Mouse (Mus musculus): ENCODE measurements around the gene AI837181.
A peak's percentile ranks its signal among the peaks of the same experiment; 100 is the strongest.

The AI837181 gene

GRCm38 (mm10) chr19:5447515-5448353 is 22.8 kb downstream of the AI837181 start, which contains the start of gene Fosl1:
TSS of gene Fosl1 (plus strand) at chr19:5447547.
- DNase-seq (ENCODE audit: low spot score): peak; percentile 70

- no peak for DNase-seq (ENCODE audit: low spot score)
These were observed 23.6 kb downstream of the AI837181 start for GRCm38 (mm10) chr19:5448354-5449150.

- no peak for DNase-seq (ENCODE audit: low spot score)
These were observed 24.7 kb downstream of the AI837181 start for GRCm38 (mm10) chr19:5449673-5450072.

GRCm38 (mm10) chr19:5451766-5452165 is 26.8 kb downstream of the AI837181 start:
- DNase-seq (ENCODE audit: low spot score): no peak

DNA sequence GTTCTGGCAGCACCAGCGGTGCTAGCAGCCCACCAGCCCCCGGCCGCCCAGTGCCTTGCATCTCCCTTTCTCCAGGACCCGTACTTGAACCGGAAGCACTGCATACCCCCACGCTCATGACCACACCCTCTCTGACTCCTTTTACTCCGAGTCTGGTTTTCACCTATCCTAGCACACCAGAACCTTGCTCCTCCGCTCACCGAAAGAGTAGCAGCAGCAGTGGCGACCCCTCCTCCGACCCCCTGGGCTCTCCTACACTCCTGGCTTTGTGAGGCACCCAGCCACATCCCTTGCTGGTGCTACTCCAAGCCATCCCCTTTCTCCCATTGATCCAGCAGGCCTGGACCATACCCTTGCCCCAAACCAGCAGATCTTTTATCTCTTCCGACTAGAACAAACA is 30.1 kb downstream of the AI837181 start:
- no peak for DNase-seq (ENCODE audit: low spot score)

- DNase-seq (ENCODE audit: low spot score): no peak
These were observed 30.6 kb downstream of the AI837181 start for GRCm38 (mm10) chr19:5455568-5455967.

DNA sequence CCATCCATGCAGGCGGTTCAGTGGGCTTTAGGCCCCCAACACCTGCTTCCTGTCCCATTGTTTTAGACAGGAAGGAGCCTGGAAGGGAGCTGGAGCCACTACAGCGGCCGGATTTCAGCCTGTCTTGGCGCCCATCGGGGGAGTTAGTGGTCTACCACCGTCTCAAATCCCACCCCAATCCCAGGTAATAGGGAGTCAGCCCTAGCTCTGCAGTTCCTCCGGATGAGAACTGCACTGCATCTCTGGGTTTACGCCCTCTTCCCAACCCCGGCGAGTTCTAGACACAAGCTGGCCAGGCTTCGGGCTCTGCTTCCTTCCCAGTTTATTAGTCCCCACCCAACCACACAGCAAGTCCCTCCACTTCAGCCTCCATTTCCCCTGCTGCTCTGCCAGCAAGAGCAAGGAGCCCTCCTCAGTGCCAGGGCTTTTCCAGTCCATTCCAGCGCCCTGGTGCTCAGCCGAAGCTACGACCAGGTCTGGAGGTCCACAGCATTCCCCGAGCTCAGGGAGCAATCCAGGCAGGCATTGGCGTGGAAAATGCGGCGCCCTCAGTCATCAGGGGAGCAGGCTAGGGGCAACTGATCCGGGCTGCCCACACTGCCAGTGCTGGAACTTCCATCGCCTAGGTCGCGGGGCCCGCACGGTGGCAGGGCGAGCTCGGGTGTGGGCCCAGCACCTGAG is 31.4 kb downstream of the AI837181 start:
- no peak for DNase-seq (ENCODE audit: low spot score)

DNA sequence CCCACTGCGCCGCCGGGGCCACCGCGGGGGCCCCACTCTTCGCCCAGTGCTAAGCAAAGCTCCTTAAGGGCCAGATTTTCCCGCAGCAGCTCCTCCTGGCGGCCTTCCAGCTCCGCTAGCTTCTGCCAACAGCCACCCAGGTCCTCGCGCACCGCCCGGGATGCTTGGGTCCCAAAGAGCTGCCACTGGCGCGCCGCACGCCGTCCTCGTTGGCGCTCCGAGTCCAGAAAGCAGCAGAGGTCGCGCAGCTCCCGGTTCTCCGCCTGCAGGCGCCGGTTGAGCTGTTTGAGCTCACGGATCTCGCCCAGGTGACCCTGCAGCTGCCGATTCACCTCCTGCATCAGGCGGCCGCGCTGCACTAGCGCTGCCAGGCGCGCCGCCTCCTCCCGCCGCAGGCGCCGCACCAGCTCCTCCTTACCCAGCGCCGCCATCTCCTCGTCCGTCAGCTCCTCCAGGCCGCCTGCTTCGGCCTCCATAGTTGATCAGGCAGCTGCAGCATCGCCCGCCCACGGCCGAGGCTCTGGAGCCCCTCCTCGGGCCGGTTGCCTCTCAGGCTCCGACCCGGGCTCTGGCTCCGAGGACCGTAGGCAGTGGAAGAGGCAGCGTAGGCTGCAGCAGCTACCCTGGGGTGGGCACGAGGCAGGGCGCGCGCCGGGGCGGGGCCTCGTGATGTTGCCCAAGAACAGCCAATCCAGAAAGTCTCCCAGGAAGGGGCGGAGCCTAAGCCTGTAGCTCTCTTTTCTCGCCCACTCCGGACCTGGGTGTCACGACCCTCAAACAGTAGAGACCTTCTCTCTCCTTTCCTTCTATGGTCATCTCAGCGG is 32.2 kb downstream of the AI837181 start:
- peak; percentile 98 for DNase-seq (ENCODE audit: low spot score)

DNA sequence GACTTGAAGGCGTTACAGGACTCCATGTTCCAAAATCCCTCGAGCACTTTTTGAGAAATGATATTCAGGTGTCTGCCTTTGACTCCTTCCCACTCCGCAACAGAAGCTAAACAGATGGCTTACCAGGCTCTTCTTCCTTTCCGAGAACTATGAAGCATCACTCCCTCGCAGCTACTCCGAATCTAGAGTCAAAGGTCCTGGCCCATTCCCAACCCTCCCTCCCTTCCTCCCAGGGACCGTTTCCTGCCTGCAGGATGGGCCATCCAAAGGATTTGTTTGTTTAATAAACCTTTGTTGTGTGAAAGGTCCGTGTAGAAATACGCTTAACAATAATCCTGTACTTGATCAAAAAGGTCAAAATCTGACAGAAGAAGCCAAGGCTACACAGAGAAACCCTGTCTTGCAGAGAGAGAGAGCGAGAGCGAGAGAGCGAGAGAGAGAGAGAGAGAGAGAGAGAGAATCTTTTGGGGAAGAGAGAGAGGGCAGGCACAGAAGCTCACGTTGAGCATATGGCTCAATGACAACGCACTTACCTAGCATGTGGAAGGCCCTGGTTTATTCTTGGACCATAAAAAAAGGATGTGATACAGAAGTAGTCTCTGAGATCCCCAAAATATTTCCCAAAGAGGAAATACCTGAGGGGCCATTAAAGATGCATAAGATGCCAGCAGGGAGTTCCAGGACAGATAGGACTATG is 33.0 kb downstream of the AI837181 start, which contains the start of gene Ccdc85b:
TSS of gene Ccdc85b (minus strand) at position 149 of the 697 bp plus-strand sequence.
- DNase-seq (ENCODE audit: low spot score): no peak

DNA sequence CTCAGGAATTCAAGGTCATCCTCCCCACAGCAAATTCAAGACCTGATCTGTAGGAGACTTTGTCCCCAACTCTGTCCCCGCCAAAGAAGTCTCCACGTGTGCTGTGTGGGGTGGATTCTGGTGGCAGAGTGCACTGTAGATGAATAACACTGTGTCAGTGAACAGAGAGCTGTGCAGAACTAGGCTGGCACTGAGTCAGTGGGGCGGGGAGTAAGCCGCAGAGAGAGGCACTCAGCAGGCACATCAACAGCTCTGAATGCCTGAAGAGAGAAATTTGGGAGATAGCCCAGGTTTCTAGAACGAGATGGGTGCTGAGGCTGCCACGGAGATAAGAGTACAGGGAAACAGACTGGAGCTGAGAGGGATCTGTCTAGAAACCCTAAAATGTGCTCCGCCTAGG is 34.1 kb downstream of the AI837181 start:
- peak; percentile 61 for DNase-seq (ENCODE audit: low spot score)

DNA sequence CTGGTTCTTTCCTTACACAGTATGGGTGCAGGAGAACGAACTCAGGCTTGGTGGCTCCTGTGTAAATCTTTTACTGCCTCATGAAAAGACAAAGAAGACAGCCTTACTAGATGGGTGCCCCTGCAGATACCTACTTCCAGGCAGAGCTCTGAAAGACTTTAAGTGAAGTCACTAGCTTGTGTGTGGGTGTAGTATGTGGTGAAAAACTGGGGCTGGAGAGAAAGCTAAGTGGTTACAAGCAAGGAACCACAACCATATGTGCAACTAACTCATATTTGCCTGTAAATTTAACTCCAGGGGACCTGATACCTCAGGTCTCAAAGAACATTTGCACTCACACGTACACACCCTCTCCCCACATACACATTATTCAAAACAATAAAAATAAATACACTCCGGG is 35.0 kb downstream of the AI837181 start:
- DNase-seq (ENCODE audit: low spot score): no peak

- peak; percentile 86 for DNase-seq (ENCODE audit: low spot score)
These were observed 35.5 kb downstream of the AI837181 start, which contains the start of gene Fibp for GRCm38 (mm10) chr19:5460465-5460911. TSS of gene Fibp (plus strand) at chr19:5460615.

GRCm38 (mm10) chr19:5461411-5461810 is 36.5 kb downstream of the AI837181 start:
- no peak for DNase-seq (ENCODE audit: low spot score)

DNA sequence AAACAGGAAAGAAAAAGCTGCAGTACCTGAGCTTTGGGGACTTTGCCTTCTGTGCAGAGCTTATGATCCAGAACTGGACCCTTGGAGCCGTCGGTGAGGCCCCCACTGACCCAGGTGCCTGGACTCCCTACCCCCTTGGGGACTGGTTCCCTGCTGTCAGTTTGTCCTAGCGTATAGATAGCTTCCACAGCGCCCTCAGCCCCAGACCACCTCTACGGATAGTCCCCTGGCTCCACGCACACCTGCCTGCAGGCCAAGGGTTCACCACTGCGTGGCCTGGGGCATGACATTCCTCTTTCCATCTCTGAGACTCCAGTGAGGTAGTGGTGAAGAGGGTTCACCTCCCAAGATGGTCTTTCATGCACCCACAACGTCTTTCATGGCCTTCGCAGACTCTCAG is 38.3 kb downstream of the AI837181 start:
- DNase-seq (ENCODE audit: low spot score): no peak

DNA sequence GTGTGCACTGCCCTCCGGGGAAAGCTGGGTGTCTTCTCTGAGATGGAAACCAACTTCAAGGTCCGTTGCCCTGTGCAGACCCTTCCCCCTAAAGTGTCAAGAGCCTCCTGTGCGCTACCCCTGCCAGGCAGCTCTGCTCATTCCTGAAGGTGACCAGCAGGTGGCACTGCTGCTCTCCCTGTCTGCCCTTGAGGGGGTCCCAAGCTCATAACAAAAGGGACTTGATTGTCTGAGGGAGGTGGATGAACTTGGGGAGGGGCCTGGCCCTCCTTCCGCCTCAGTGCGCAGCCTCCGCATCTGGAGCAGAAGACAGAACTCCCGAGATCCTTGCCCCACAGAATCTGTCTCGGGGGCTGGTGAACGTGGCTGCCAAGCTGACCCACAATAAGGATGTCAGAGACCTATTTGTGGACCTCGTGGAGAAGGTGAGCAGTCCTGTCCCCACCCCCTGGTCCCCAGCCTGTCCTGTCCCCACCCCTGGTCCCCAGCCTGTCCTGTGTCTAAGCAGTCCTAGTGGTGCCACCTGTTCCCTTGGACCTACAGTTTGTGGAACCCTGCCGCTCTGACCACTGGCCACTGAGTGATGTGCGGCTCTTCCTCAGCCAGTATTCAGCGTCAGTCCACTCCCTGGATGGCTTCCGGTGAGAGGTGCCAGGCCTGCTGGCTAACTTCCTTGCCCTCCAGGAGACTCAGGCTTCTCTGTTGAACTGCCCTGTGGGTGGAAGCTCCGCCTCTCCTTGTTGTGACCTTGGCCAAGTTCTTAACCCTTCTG is 39.0 kb downstream of the AI837181 start:
- DNase-seq (ENCODE audit: low spot score): no peak

DNA sequence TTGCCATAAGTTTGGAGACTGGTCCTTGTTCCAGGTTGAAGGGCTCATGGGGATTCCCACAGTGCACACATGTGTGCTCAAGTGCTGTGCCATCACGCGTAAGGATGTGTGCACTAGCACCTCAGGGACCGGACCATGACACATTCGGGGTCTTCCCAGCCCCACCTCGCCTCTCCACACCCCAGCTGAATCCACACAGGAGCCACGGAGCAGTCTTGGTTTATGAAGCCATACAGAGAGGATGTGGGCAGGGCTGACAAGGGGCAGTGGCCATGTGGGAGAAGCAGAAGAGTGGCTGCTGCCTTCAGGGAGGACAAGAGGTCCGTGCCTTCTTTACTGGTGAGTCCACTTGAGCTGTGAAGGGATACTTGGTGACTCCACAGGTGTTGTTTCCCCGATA is 40.1 kb downstream of the AI837181 start:
- no peak for DNase-seq (ENCODE audit: low spot score)

DNA sequence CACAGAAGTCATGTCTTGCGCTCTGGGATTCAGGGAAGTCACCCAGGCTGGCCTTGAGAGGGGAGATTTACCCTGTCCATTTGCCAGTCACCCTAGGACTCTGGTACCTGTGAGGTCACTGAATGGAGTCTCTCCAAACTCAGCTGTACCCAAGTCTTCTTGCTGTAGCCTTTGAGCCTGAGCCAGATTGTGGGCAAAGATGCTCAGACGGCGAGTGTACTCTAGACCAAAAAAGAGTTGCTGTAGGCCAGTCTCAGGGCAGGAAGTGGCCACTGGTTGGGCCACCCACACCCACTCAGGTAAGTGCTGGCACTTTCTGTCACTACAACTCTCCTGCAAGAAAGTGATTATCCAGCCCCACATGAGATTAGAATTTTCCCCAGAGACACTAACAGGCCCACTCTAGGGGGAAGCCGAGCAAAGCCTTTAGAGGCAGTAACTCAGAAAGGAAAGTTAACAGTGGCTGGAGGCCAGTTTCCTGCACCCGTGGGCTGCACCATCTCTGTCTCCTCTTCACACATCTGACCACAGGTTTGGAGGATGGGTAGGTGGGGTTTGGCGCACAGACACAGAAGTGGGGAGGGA is 42.1 kb downstream of the AI837181 start:
- DNase-seq (ENCODE audit: low spot score): no peak

GRCm38 (mm10) chr19:5468374-5468773 is 43.4 kb downstream of the AI837181 start, which contains the start of gene Ctsw:
TSS of gene Ctsw (minus strand) at chr19:5468507.
- DNase-seq (ENCODE audit: low spot score): no peak

DNA sequence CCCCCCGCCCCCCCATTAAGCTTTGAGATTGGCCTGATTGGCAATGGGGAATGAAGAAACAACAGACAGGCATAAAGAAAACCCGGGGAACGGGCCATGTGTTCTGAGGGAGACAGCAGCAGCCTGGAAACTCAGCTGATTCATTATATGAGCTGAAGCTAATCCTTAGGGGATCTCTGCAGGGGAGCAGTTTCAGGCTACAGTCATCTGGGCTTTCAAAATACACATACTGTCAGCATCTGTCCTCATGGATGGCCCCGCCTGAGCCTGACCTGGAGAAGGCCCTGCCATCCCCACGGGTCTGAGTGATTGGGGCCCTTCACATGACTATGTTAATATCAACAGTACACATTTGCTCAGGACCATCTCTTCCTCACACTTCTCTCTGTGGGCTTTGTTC is 46.9 kb downstream of the AI837181 start:
- DNase-seq (ENCODE audit: low spot score): no peak

GRCm38 (mm10) chr19:5472857-5473256 is 47.9 kb downstream of the AI837181 start:
- no peak for DNase-seq (ENCODE audit: low spot score)
